Mouse (Mus musculus) left cerebral cortex, postnatal 36 days (tissue): ENCODE measurements around the gene Styk1. TPM values are rescaled to one million over a fixed set of nuclear protein-coding genes. Genes with fewer than 3 reads are reported as not detected.

ENCODE experiments used
- DNase-seq, 2 experiments: peaks; one replicate each; pipeline ENCODE4 v3.0.0; 2021 to 2022; ENCODE audit warnings: low spot score in 2 of 2, mixed read lengths in 1 of 2
- intact Hi-C: fragments of 180-260 bp; cut with DNase I; formaldehyde crosslinking; loops from one replicate; pipeline ENCODE4 v1.15.1; 2025
- total RNA-seq, 2 experiments: library from RNA; stranded (reverse); gene quantifications; 2 replicates each; pipeline ENCODE4 v1.2.3; 2021

Gene Styk1
- total RNA-seq, 2 experiments from 2014 or later: 0.34 TPM; not detected in 1

DNA sequence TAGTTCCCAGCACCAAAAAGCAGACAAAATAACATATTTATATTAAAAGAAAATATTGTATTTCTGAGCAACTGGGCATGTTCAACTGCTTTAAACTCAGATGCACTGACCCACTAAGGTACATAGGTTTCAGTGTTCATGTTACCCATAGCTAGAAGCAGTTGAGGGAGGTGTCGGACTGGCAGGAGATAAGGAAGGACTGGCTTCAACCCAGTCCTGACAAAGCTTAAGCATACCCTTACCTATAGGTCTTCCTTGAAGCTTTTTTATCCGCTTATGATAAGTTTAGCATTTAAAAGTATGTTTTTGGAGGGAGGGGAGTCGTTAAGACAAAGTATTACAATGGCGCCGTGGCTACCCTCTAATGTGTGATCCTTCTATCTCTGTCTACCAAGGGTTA is 17.4 kb upstream of the Styk1 start:
- no peak for DNase-seq
- intact Hi-C loops: no loop called here

- no peak for DNase-seq
- intact Hi-C loops: no loop called here
Observed at GRCm38 (mm10) chr6:131369866-131370616, 16.6 kb upstream of the Styk1 start.

DNA sequence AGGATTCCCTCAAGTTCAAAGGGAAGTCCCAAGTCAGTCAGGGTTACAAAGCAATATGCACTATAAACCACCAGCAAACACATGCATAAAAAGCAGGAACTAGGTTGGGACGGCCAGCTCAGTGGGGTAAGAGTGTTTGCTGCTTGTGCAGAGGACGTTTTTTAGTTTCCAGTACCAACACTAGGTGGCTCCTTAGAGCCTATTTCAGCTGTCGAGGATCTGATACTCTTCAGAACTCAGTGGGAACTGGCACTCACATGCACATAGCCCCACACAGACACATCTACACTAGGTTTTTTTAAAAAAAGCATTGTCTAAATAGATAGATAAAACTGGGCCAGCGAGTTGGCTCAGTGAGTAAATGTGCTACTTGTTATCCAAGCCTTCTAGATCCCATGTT is 13.7 kb upstream of the Styk1 start:
- intact Hi-C loops: loop anchor here (2.0 kb wide), 1 partner anchor 52 kb away; no protein-coding TSS in a partner anchor
- no peak for DNase-seq

GRCm38 (mm10) chr6:131364353-131364752 is 11.0 kb upstream of the Styk1 start:
- no peak for DNase-seq
- intact Hi-C loops: no loop called here

DNA sequence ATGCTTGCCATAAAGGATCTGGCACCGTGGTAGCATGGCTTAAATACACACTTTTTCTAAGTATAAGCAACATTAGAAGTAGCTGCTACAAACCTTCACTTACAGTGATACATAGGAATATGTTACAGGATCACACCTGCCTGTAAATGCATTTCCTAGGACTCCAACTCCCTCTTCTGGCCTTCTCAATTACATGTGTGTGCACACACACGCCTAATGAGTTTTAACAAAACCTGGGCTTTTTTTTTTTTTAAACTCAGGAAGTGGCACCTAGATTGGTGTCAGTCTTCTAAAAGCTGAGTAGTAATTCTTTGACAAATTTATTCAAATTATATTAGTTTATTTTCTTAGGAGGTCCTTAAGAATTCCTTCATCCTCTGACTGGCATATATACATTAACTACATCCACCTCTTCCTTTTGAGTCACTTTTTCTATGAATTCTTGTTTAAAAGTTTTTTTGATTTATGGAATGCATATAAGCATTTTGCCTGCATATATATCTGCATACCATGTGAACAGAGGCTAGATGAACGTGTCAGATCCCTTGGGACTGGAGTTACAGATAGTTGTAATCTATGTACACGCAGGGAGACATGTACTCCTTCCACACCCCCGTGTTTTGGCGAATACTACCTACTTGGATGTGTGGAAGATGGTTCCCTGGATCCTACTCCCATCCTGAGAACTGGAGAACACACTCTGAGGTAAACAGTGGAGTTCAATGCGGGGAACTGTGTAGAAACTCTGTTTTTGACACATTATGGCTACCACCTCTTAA is 9.8 kb upstream of the Styk1 start:
- intact Hi-C loops: no loop called here
- DNase-seq: no peak

GRCm38 (mm10) chr6:131360693-131361092 is 7.3 kb upstream of the Styk1 start:
- DNase-seq: no peak
- intact Hi-C loops: no loop called here

- no peak for DNase-seq
- intact Hi-C loops: loop anchor here (10.0 kb wide), 1 partner anchor 1965 kb away; the partner anchor contains the start of gene Clec1b
Observed at GRCm38 (mm10) chr6:131359543-131359942, 6.1 kb upstream of the Styk1 start.

DNA sequence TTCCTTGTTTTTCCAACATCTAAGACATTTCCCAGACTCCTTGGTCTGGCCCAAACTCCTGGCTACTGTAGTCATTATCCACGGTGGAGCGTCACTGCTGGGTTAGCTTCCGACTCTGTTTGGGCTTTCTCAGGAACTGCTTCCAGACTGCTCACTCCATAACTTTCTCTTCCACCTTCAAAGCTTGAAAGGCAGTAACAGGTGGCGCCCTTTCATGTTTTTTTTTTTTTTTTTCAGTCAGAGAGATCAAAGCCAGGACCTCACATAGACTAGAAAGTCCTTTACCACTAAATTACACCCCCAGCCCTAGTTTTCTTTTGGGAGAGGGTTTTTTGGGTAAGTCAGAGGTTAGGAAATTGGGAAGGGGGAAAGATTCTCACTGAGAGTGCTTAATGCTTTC is 1.5 kb upstream of the Styk1 start:
- no peak for DNase-seq
- intact Hi-C loops: loop anchor here (5.0 to 10.0 kb wide), 3 partner anchors 63 to 1960 kb away; partner anchors contain the start of genes Clec1b and Magohb

GRCm38 (mm10) chr6:131347026-131347425 is 6.4 kb downstream of the Styk1 start:
- no peak for DNase-seq
- intact Hi-C loops: no loop called here

GRCm38 (mm10) chr6:131344346-131344745 is 9.1 kb downstream of the Styk1 start:
- DNase-seq: no peak
- intact Hi-C loops: no loop called here

DNA sequence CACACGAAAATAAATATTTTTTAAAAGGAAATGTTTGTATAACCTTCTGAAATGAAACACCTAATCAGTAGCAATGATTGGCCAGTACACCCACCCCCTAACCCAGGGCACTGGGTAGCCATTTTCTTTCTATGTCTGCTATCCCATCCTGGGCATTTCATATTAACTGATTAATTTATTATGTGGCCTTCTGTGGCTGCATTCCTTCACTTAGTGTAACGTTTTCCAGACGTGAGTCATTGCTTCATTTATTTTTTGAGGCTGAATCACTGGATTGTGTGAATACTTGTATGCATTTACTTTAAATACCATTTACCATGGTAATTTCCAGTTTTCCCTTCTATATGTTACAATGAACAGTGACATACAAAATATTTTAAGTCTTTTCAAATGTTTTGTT is 13.3 kb downstream of the Styk1 start:
- DNase-seq: no peak
- intact Hi-C loops: no loop called here

GRCm38 (mm10) chr6:131339309-131339708 is 14.1 kb downstream of the Styk1 start:
- intact Hi-C loops: no loop called here
- DNase-seq: no peak

- intact Hi-C loops: no loop called here
- DNase-seq: no peak
Observed at GRCm38 (mm10) chr6:131338787-131339186, 14.6 kb downstream of the Styk1 start.

DNA sequence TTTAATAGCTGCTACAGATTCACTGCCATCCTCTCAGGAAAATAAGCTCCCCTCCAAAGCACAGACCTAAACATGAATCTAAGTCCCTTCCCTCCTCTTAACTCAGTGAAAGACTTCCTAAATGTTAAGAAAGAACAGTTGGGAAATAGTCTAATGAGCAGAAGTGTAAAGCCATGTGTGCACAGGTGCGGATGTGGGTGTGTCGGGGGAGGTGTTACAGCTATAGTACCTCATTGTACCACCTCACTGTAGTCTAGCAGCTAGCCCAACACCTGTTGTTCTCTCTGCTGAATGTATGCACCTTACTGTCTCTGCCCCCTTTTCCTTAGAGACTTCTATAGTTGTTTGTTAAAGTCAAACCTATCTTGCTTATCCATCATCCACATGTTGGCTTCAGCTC is 26.3 kb downstream of the Styk1 start:
- no peak for DNase-seq
- intact Hi-C loops: no loop called here

DNA sequence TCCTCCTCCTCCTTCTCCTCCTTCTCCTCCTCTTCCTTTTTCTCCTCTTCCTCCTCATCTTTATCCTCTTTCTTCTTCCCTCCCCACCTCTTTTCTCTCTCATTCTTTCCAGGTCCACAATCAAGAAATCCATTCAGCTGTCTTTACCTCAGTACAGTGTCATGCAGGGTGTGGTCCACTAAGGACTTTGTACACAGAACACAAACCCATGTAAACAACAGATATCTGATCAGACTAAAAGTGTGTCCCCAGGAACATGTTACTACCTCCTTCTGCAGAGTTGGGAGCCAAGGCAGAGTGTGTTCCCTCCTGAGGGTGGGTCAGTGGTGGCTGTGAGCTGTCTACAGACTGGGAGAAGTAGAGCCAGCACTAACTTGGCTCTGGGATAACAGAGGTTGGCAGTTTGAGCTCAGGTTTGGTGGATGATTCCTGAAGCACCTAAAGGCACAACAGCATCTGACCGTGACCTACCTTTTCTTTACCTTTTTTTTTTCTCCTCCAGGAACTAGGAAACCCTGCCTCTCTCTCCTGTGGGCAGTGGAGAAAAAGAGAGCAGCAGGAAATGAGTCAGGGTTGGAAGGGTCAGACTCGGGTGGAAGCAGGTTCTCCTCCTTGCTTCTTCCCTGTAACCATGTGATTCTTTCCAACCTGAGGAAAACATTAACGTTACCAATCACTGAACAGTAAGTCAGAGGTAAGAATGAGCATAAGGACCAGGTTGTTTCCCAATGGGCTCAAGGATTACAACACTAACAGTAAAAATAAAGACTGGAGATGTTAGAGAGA is 31.4 kb downstream of the Styk1 start:
- DNase-seq: no peak
- intact Hi-C loops: no loop called here

DNA sequence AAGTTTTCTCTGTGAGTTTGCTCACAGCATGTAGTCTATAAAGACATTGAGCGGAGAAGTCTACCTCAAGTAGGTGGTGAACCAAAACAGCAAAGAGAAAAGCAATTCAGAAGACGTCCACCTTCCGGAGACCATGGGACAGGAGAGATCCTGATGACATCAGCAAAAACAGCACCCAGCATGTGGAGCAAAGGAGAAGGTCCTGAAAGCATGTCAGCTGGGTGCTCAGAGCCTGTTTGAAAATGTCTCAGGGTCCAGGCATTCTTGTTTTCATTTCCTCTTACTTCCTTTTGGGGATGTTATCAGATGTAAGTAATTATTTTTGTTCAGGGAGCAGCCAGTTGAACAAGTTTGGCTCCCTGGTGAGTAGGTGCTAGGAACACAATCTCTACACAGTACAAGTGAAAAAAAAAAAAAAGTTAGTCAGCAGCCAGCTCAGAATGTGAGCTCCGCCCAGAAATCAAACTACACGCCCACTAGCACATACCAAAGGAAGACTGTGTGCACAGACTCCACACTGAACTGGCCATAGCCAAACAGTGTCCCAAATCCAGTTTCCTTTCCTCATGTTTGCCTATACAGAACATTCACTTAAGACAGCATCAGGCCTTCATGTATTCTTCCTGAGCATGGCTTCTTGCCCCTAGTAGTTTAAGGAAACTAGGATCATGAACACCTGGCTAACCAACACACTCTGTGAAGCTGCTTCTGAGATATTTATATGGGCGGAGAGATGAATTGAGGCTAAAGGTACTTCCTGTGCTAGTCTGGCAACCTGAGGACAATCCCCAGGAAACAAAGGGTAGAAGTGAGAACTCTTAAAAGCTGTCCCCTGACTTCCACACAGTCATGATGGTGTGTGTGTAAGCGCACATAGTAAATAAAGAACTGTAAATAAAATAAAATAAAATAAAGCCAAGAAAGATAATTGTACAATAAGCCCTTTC is 37.0 kb downstream of the Styk1 start:
- intact Hi-C loops: no loop called here
- DNase-seq: no peak

GRCm38 (mm10) chr6:131308031-131308430 is 45.4 kb downstream of the Styk1 start:
- DNase-seq: no peak
- intact Hi-C loops: no loop called here

DNA sequence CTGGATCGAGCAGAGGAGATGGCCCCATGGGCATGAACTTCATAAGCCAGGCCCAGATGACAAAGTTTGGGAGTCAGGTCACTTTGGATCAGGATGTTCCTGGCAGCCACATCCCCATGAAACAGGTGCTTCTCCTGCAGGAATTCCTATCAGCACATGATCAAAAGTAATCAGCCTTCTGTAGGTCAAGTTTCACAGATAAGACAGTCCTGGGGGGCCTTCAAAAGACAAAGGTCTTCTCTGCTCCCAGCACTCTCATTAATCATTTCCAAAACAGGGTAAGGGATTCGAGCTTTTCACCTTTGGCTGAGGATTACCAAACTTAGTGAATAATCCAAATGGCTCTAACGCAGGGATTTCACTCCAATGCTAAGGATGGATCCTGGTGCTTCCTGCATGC is 48.6 kb downstream of the Styk1 start:
- intact Hi-C loops: no loop called here
- no peak for DNase-seq

- no peak for DNase-seq
- intact Hi-C loops: loop anchor here (10.0 kb wide), 1 partner anchor 116 kb away; no protein-coding TSS in a partner anchor
Observed at GRCm38 (mm10) chr6:131298531-131298930, 54.9 kb downstream of the Styk1 start.
